Mouse (Mus musculus) CH12.LX (cell line): ENCODE data around the gene Rhobtb1. TPM values are rescaled to one million over a fixed set of nuclear protein-coding genes. Genes with fewer than 3 reads are reported as not detected.

Experiments
- DNase-seq: peaks from one replicate; pipeline ENCODE4 v3.0.0-alpha.2; 2013; ENCODE audit errors: extremely low read depth
- H3K27ac ChIP-seq: 2 replicates; pipeline ENCODE4 v1.5.1; 2012; ENCODE audit warnings: low read depth, mild to moderate bottlenecking, control low read depth, moderate library complexity; ENCODE audit not compliant: insufficient read depth
- H3K27me3 ChIP-seq: replicated peaks from 2 replicates; pipeline ENCODE3; 2012; ENCODE audit warnings: inconsistent platforms
- H3K36me3 ChIP-seq, 2 experiments: replicated peaks in 1 of 2; 2 replicates each; pipeline versions ENCODE3 to v1.6.1; 2012; ENCODE audit warnings: inconsistent platforms in 1 of 2, low read length in 1 of 2, mild to moderate bottlenecking in 1 of 2, mixed read lengths in 1 of 2, moderate library complexity in 1 of 2; ENCODE audit not compliant: control insufficient read depth in 1 of 2, insufficient read depth in 1 of 2
- H3K4me1 ChIP-seq, 2 experiments: 2 replicates each; pipeline ENCODE4 v1.6.1; 2012; ENCODE audit warnings: inconsistent platforms in 1 of 2, moderate library complexity in 1 of 2; ENCODE audit not compliant: insufficient read depth in 2 of 2, control insufficient read depth in 1 of 2
- H3K4me2 ChIP-seq: 2 replicates; pipeline ENCODE4 v1.6.1; 2012; ENCODE audit warnings: low read depth, mild to moderate bottlenecking, control low read depth; ENCODE audit not compliant: poor library complexity, insufficient read depth, severe bottlenecking
- H3K4me3 ChIP-seq, 3 experiments: fragments of 150-350 bp in 1 of 3; sonication (generic) in 1 of 3; replicated peaks in 1 of 3; 2 replicates each; pipeline versions ENCODE3 to v1.5.1; 2011 to 2012; ENCODE audit warnings: low read depth in 2 of 3, low read length in 2 of 3, mild to moderate bottlenecking in 2 of 3, moderate library complexity in 2 of 3, control low read depth in 1 of 3, improper control_type of control experiment in 1 of 3, inconsistent platforms in 1 of 3, mixed read lengths in 1 of 3; ENCODE audit not compliant: poor library complexity in 1 of 3
- H3K79me2 ChIP-seq: replicated peaks from 2 replicates; pipeline ENCODE4 v1.6.1; 2012; ENCODE audit warnings: mild to moderate bottlenecking, moderate library complexity; ENCODE audit not compliant: control insufficient read depth, poor library complexity, insufficient read depth, severe bottlenecking; ENCODE audit errors: extremely low read depth
- H3K9ac ChIP-seq: 2 replicates; pipeline ENCODE4 v1.6.1; 2012; ENCODE audit warnings: low read depth, mild to moderate bottlenecking, control low read depth, moderate library complexity; ENCODE audit not compliant: insufficient read depth
- H3K9me3 ChIP-seq: replicated peaks from 2 replicates; pipeline ENCODE3; 2012; ENCODE audit warnings: low read length, inconsistent platforms, mixed read lengths
- CHD1 ChIP-seq: IDR thresholded peaks from 2 replicates; pipeline ENCODE4 v1.6.1; 2012; ENCODE audit warnings: low read depth, low read length, improper control_type of control experiment, inconsistent platforms
- CTCF ChIP-seq, 2 experiments: IDR thresholded peaks in 1 of 2; conservative IDR thresholded peaks in 1 of 2; 2 replicates each; pipeline ENCODE4 v1.5.1; 2011 to 2012; ENCODE audit warnings: low read depth in 2 of 2, low read length in 2 of 2, improper control_type of control experiment in 1 of 2, inconsistent platforms in 1 of 2, mild to moderate bottlenecking in 1 of 2, moderate library complexity in 1 of 2
- E2F4 ChIP-seq: IDR thresholded peaks from 2 replicates; pipeline ENCODE4 v1.6.1; 2011; ENCODE audit warnings: low read depth, low read length, improper control_type of control experiment; ENCODE audit not compliant: insufficient replicate concordance
- ELF1 ChIP-seq: IDR thresholded peaks from 2 replicates; pipeline ENCODE4 v1.6.1; 2014; ENCODE audit warnings: low read depth, mild to moderate bottlenecking, inconsistent platforms, low read length, improper control_type of control experiment
- GABPA ChIP-seq: IDR thresholded peaks from 2 replicates; pipeline ENCODE4 v1.6.1; 2012; ENCODE audit warnings: low read depth, low read length, improper control_type of control experiment, inconsistent platforms; ENCODE audit not compliant: insufficient replicate concordance
- HCFC1 ChIP-seq: IDR thresholded peaks from 2 replicates; pipeline ENCODE4 v1.6.1; 2012; ENCODE audit warnings: low read depth, mild to moderate bottlenecking, inconsistent platforms, low read length, improper control_type of control experiment
- IRF4 ChIP-seq: IDR thresholded peaks from 2 replicates; pipeline ENCODE4 v1.6.1; 2014; ENCODE audit warnings: low read depth, mild to moderate bottlenecking, inconsistent platforms, low read length, improper control_type of control experiment
- JUN ChIP-seq: IDR thresholded peaks from 2 replicates; pipeline ENCODE4 v1.6.1; 2011; ENCODE audit warnings: low read depth, mild to moderate bottlenecking, low read length, improper control_type of control experiment, moderate library complexity; ENCODE audit not compliant: insufficient read depth
- JUND ChIP-seq: conservative IDR thresholded peaks from 2 replicates; pipeline ENCODE4 v1.6.1; 2011; ENCODE audit warnings: low read depth, low read length, improper control_type of control experiment
- MAFK ChIP-seq: IDR thresholded peaks from 2 replicates; pipeline ENCODE4 v1.6.1; 2011; ENCODE audit warnings: low read length, improper control_type of control experiment; ENCODE audit not compliant: insufficient replicate concordance
- MAX ChIP-seq: IDR thresholded peaks from 2 replicates; pipeline ENCODE4 v1.6.1; 2011; ENCODE audit warnings: low read length, improper control_type of control experiment
- MAZ ChIP-seq: IDR thresholded peaks from 2 replicates; pipeline ENCODE4 v1.6.1; 2012; ENCODE audit warnings: low read depth, mild to moderate bottlenecking, inconsistent platforms, low read length, improper control_type of control experiment, moderate library complexity
- MYC ChIP-seq: IDR thresholded peaks from 2 replicates; pipeline ENCODE4 v1.6.1; 2011; ENCODE audit warnings: low read depth, mild to moderate bottlenecking, improper control_type of control experiment, low read length
- NRF1 ChIP-seq: IDR thresholded peaks from 2 replicates; pipeline ENCODE4 v1.6.1; 2014; ENCODE audit warnings: low read depth, mild to moderate bottlenecking, inconsistent platforms, low read length, improper control_type of control experiment, moderate library complexity
- POLR2A ChIP-seq: IDR thresholded peaks from 2 replicates; pipeline ENCODE4 v1.6.1; 2011; ENCODE audit warnings: low read depth, mild to moderate bottlenecking, improper control_type of control experiment, low read length
- POLR2AphosphoS2 ChIP-seq: IDR thresholded peaks from 2 replicates; pipeline ENCODE4 v1.6.1; 2011; ENCODE audit warnings: low read depth, low read length, improper control_type of control experiment
- RAD21 ChIP-seq: IDR thresholded peaks from 2 replicates; pipeline ENCODE4 v1.6.1; 2011; ENCODE audit warnings: low read depth, mild to moderate bottlenecking, low read length, improper control_type of control experiment, moderate library complexity
- SMC3 ChIP-seq: IDR thresholded peaks from 2 replicates; pipeline ENCODE4 v1.6.1; 2011; ENCODE audit warnings: low read depth, low read length, improper control_type of control experiment
- TCF12 ChIP-seq: IDR thresholded peaks from 2 replicates; pipeline ENCODE4 v1.6.1; 2014; ENCODE audit warnings: low read depth, mild to moderate bottlenecking, inconsistent platforms, low read length, improper control_type of control experiment
- USF2 ChIP-seq: conservative IDR thresholded peaks from 2 replicates; pipeline ENCODE4 v1.6.1; 2011; ENCODE audit warnings: low read depth, low read length, improper control_type of control experiment
- ZC3H11A ChIP-seq: IDR thresholded peaks from 2 replicates; pipeline ENCODE4 v1.6.1; 2012; ENCODE audit warnings: low read depth, mild to moderate bottlenecking, inconsistent platforms, low read length, improper control_type of control experiment
- dilution Hi-C: fragments of 300-500 bp; cut with MboI; formaldehyde crosslinking; loops from 2 replicates; pipeline ENCODE4 v1.14.3; 2020; ENCODE audit warnings: low sequenced_read_pairs; ENCODE audit not compliant: extremely low pct_unique_long_range_greater_than_20kb, extremely low pct_ligation_motif_present
- in situ Hi-C: fragments of 300-500 bp; cut with MboI; formaldehyde crosslinking; loops from 3 replicates; pipeline ENCODE4 v1.14.3; 2019; ENCODE audit warnings: low sequenced_read_pairs, low pct_ligation_motif_present, low pct_unique_long_range_greater_than_20kb, mixed read lengths
- polyA plus RNA-seq: library from polyadenylated mRNA; unstranded; fragments of >175 nt; gene quantifications from 2 replicates; pipeline ENCODE4 v1.2.1, GENCODE M21; 2012; ENCODE audit warnings: low read depth; ENCODE audit not compliant: insufficient read length
- total RNA-seq, 2 experiments: library from RNA; depleted of rRNA; stranded (reverse); fragments of 300-350 nt in 1 of 2; fragments of >200 nt in 1 of 2; gene quantifications; 2 replicates each; pipeline ENCODE4 v1.2.3; 2012 to 2014

The Rhobtb1 gene
- total and polyA plus RNA-seq, 3 experiments: 3.1 to 12.2 (median 3.4) TPM

GRCm38 (mm10) chr10:69184903-69185302 lies 33.7 kb downstream of the Rhobtb1 start:
- H3K4me2 ChIP-seq: no peak overlapping the region
- peaks cover 8% of the 10 kb centered on the region for H3K9me3 ChIP-seq
- no peak overlapping the region for H3K4me3 ChIP-seq
- H3K9ac ChIP-seq: no peak overlapping the region
- no peaks in the 10 kb centered on the region for H3K27me3 ChIP-seq
- no peaks in the 10 kb centered on the region for H3K36me3 ChIP-seq
- no peak for TF ChIP-seq NRF1
- DNase-seq: no peak
- H3K27ac ChIP-seq: no peak overlapping the region
- dilution Hi-C loops (no loop called here), in situ Hi-C loops (loop anchor here (5.0 kb wide), 1 partner anchor 122 kb away; no protein-coding TSS in a partner anchor)
- peaks cover 14 to 18% of the 10 kb centered on the region in 2 experiments for H3K4me1 ChIP-seq
- H3K79me2 ChIP-seq: no peaks in the 10 kb centered on the region

DNA sequence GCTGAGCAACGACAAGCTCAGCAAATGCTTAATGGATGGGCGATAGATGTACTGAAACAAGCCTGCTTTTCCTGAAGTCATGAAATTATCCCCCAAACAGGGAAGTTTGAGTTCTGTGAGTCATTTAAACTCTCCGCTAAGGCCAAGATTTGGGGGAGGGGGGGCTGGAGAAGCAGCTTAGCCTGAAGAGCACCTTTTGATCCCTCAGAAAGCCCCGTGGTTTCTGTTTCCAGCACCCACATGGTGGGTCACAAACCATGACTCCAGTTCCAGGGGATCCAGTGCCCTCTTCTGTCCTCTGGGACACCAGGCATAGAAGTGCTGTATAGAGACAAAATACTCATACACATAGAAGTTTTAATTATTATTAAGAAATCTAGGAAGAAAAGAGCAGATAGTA lies 34.2 kb downstream of the Rhobtb1 start:
- H3K36me3 ChIP-seq: no peaks in the 10 kb centered on the region
- no peaks in the 10 kb centered on the region for H3K79me2 ChIP-seq
- peak; percentile 37 for DNase-seq
- dilution Hi-C loops: no loop called here
- in situ Hi-C loops: loop anchor here (5.0 kb wide), 1 partner anchor 122 kb away; no protein-coding TSS in a partner anchor
- H3K4me2 ChIP-seq: no peak overlapping the region; the same call in 1 of the 2 replicates
- 0 out of 2 replicates have a peak, but pooled peaks have one; percentile 2 for TF ChIP-seq MYC
- TF ChIP-seq IRF4: no peak
- no peak overlapping the region for H3K4me3 ChIP-seq
- H3K9ac ChIP-seq: no peak overlapping the region
- peaks cover 15 to 22% of the 10 kb centered on the region in 2 experiments for H3K4me1 ChIP-seq
- no peaks in the 10 kb centered on the region for H3K27me3 ChIP-seq
- H3K9me3 ChIP-seq: peaks cover 8% of the 10 kb centered on the region
- no peak overlapping the region for H3K27ac ChIP-seq

- Histone ChIP-seq H3K4me3 (peak overlapping the region in 2 of 3 experiments; percentile 33 to 35), H3K9me3 (peaks cover 8% of the 10 kb centered on the region), H3K4me2 (peak overlapping the region; percentile 63), H3K36me3 (no peaks in the 10 kb centered on the region), H3K9ac (peak overlapping the region; percentile 70), H3K27ac (no peak overlapping the region), H3K79me2 (no peaks in the 10 kb centered on the region), H3K27me3 (no peaks in the 10 kb centered on the region), H3K4me1 (peaks cover 17 to 28% of the 10 kb centered on the region in 2 experiments)
- peak; percentile 84 for DNase-seq
- dilution Hi-C loops: no loop called here
- in situ Hi-C loops: loop anchor here (5.0 kb wide), 1 partner anchor 121 kb away; no protein-coding TSS in a partner anchor
- TF ChIP-seq TCF12 (peak; percentile 46; the same call in 1 of the 2 replicates), JUN (no peak; the same call in 1 of the 2 replicates), MAFK (0 out of 2 replicates have a peak, but pooled peaks have one; percentile 1), MYC (no peak), MAZ (0 out of 2 replicates have a peak, but pooled peaks have one; percentile 53), JUND (0 out of 2 replicates have a peak, but pooled peaks have one; percentile 45), IRF4 (peak; percentile 62; the same call in 1 of the 2 replicates), MAX (0 out of 2 replicates have a peak, but pooled peaks have one; percentile 44), POLR2A (no peak), CHD1 (peak; percentile 43; the same call in 1 of the 2 replicates), CTCF (conservative IDR thresholded peaks at IDR 0.05 in 1 of 2, IDR thresholded peaks at IDR 0.05 in 1 of 2; ENCODE audit: low read depth in 2 of 2, low read length in 2 of 2) (peak; percentile 39 to 89), GABPA (no peak), E2F4 (peak; percentile 90; the same call in 1 of the 2 replicates), USF2 (no peak), POLR2AphosphoS2 (no peak), NRF1 (no peak), RAD21 (peak; percentile 92), ELF1 (no peak), HCFC1 (no peak; the same call in 1 of the 2 replicates), SMC3 (peak; percentile 81), ZC3H11A (peak; percentile 74)
These were observed 35.0 kb downstream of the Rhobtb1 start for GRCm38 (mm10) chr10:69185894-69186893.
